Mouse (Mus musculus): Measurements from ENCODE around the gene Nradd. TPM values are rescaled to one million over a fixed set of nuclear protein-coding genes. Genes with fewer than 3 reads are reported as not detected.

Nradd gene
- 21.3 and 22.5 TPM in 2 replicates for total RNA-seq (2014; rRNA removed)
- 19.1 and 27.2 TPM in 2 replicates for polyA plus RNA-seq (2015; fragmentation: Nextera tagmentation; extraction: Ambion mirVana)

DNA sequence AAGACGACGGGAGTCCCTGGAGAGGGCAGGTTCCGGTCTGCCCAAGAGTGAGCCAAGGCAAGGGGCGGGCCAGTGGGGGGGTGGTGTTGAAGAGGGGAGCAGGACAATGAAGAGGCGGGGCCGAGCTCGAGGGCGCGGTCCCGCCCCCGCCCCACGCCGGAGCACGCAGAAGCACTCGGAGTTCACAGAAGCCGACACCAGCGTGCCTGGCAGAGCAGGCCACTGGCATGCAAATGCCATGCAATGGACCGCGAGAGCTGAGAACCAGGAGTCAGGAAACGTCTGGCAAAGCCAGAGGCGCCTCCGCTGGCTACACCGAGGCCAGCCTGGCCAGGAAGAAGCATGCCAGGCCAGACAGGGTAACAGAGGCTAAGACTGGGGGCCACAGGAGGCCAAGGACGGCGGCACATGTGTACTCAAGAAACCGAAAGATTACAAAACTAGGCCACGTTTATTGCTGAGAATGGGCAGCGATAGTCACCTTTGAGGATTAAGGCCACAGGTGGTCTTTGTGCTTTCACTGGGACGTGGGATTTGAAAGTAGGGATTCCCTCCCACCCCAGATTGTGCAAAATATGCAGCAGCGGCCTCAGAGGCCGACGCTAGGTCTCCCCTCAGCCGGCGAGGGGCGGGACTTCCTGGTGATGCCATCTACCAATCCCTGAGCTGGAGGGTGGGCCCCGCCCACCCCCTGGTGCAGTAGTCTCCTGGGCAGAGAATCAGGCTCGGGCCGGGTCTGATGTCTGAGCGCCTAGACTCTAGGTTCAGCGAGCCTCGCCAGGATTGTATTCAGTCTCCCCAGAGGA lies at the start of gene Nradd:
TSS of gene Nradd (minus strand) at position 92 of the 806 bp plus-strand sequence.
- WGBS = 1% methylated on average over 41 of the region's 41 CpGs
- peak within 1 kb of the TSS; percentile 66 for H3K9ac ChIP-seq
- peak; percentile 93 for DNase-seq
- H3K4me2 ChIP-seq (ENCODE audit: low read depth) = peak within 1 kb of the TSS; percentile 96
- H3K4me3 ChIP-seq (ENCODE audit: low read depth, low read length) = peak within 1 kb of the TSS; percentile 48
- H3K4me1 ChIP-seq (ENCODE audit: insufficient read depth) = peaks cover 4% of the 10 kb centered on the region
- H3K9me3 ChIP-seq (ENCODE audit: low read length) = no peaks in the 10 kb centered on the region
- no peaks in the 10 kb centered on the region for H3K27me3 ChIP-seq (ENCODE audit: insufficient read depth, low read length)
- H3K36me3 ChIP-seq (ENCODE audit: insufficient read depth) = peaks cover 24% of the 10 kb centered on the region
- peak; percentile 97 for ATAC-seq
- peak within 1 kb of the TSS; percentile 81 for H3K27ac ChIP-seq (ENCODE audit: low read depth, low read length)
- TF ChIP-seq CTCF (IDR thresholded peaks at IDR 0.05; ENCODE audit: low read depth) = no peak

DNA sequence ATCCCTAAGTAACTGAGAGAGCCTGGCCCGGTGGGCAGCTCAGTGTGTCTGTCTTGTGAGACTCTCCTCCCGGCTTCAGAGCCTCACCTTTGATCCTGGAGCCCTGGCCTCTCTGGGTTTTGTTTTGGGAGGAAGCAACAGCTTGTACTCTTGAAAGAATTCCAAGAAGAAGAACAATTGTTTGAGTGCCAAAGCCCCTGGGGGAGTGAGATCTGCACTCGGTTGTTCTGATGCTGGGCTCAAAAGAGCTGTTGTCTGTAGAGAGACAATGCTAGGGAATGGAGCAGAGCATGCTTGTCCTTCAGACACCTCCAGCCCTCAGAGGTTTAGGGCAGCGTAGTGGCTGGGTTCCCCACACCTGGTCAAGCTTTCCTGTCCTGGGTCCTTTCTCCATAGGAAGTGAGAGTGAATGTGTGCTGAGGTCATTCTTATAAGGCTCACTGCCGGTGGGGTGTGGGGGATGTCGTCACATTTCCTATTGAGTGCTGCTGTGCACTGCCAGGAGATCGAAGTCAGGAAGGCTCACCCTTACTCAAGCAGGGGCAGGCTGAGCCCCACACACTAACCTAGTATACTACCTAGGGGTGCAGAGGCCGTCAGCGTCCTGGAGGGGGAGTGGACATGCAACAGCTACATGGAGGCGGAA lies 49.0 kb upstream of the Nradd start:
- Histone ChIP-seq H3K27ac (ENCODE audit: low read depth, low read length) (no peak overlapping the region), H3K4me1 (ENCODE audit: insufficient read depth) (no peaks in the 10 kb centered on the region), H3K4me2 (ENCODE audit: low read depth) (no peak overlapping the region), H3K4me3 (ENCODE audit: low read depth, low read length) (no peak overlapping the region), H3K9me3 (ENCODE audit: low read length) (no peaks in the 10 kb centered on the region), H3K36me3 (ENCODE audit: insufficient read depth) (no peaks in the 10 kb centered on the region), H3K9ac (no peak overlapping the region), H3K27me3 (ENCODE audit: insufficient read depth, low read length) (no peaks in the 10 kb centered on the region)
- ATAC-seq = no peak
- WGBS = 53% methylated on average over 10 of the region's 10 CpGs
- DNase-seq = no peak
- no peak for TF ChIP-seq CTCF (IDR thresholded peaks at IDR 0.05; ENCODE audit: low read depth)

DNA sequence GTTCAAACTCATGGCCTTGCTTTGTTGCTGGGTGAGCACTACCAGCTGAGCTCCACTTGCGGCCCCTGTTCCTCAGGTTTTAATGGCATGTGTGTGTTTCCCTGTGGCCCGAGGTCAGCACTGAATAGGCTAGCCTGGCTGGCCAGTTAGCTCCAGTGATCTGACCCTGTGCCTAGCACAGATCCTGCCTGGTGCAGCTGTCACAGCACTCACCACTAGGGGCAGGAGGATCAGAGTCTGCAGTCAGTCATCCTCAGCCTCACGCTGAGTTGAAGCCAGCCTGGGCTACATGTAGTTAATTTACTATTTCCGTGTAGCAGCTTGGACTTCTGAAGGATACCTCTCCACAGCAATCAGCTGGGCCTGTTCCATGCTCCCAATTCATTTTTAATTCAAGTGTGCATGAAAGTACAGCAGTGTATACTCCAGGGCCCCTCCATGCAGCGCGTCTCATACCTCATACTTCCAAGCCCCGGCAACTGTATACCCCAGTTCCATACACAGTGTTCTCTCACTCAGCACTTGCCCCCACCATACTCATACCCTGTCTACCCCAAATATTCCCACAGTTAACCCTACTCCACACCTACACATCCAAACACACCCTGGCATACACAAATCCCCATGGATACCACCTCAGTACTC lies 48.3 kb upstream of the Nradd start:
- Histone ChIP-seq H3K9me3 (ENCODE audit: low read length) (no peaks in the 10 kb centered on the region), H3K9ac (no peak overlapping the region), H3K27me3 (ENCODE audit: insufficient read depth, low read length) (no peaks in the 10 kb centered on the region), H3K4me2 (ENCODE audit: low read depth) (no peak overlapping the region), H3K4me3 (ENCODE audit: low read depth, low read length) (no peak overlapping the region), H3K4me1 (ENCODE audit: insufficient read depth) (no peaks in the 10 kb centered on the region), H3K36me3 (ENCODE audit: insufficient read depth) (no peaks in the 10 kb centered on the region), H3K27ac (ENCODE audit: low read depth, low read length) (no peak overlapping the region)
- 68% methylated on average over 7 of the region's 7 CpGs for WGBS
- ATAC-seq = peak; percentile 48
- peak; percentile 68 for TF ChIP-seq CTCF (IDR thresholded peaks at IDR 0.05; ENCODE audit: low read depth)
- DNase-seq = no peak

GRCm38 (mm10) chr9:110669785-110670184 lies 45.5 kb upstream of the Nradd start:
- Histone ChIP-seq H3K27me3 (ENCODE audit: insufficient read depth, low read length) (no peaks in the 10 kb centered on the region), H3K9ac (no peak overlapping the region)

GRCm38 (mm10) chr9:110668601-110669293 lies 44.5 kb upstream of the Nradd start:
- Histone ChIP-seq H3K9ac (no peak overlapping the region), H3K4me2 (ENCODE audit: low read depth) (no peak overlapping the region), H3K27ac (ENCODE audit: low read depth, low read length) (no peak overlapping the region), H3K27me3 (ENCODE audit: insufficient read depth, low read length) (no peaks in the 10 kb centered on the region), H3K4me3 (ENCODE audit: low read depth, low read length) (no peak overlapping the region), H3K4me1 (ENCODE audit: insufficient read depth) (no peaks in the 10 kb centered on the region), H3K36me3 (ENCODE audit: insufficient read depth) (no peaks in the 10 kb centered on the region), H3K9me3 (ENCODE audit: low read length) (no peaks in the 10 kb centered on the region)
- DNase-seq (no peak), ATAC-seq (no peak)
- TF ChIP-seq CTCF (IDR thresholded peaks at IDR 0.05; ENCODE audit: low read depth) = no peak
- 82% methylated on average over 6 of the region's 6 CpGs for WGBS

More at GRCm38 (mm10) chr9:110669785-110670184, 45.5 kb upstream of the Nradd start:
- no peaks in the 10 kb centered on the region for H3K4me1 ChIP-seq (ENCODE audit: insufficient read depth)
- 95% methylated on average over 5 of the region's 5 CpGs for WGBS
- DNase-seq (no peak), ATAC-seq (no peak)
- no peaks in the 10 kb centered on the region for H3K9me3 ChIP-seq (ENCODE audit: low read length)
- TF ChIP-seq CTCF (IDR thresholded peaks at IDR 0.05; ENCODE audit: low read depth) = no peak
- H3K27ac ChIP-seq (ENCODE audit: low read depth, low read length) = no peak overlapping the region
- H3K4me3 ChIP-seq (ENCODE audit: low read depth, low read length) = no peak overlapping the region
- no peaks in the 10 kb centered on the region for H3K36me3 ChIP-seq (ENCODE audit: insufficient read depth)
- no peak overlapping the region for H3K4me2 ChIP-seq (ENCODE audit: low read depth)

DNA sequence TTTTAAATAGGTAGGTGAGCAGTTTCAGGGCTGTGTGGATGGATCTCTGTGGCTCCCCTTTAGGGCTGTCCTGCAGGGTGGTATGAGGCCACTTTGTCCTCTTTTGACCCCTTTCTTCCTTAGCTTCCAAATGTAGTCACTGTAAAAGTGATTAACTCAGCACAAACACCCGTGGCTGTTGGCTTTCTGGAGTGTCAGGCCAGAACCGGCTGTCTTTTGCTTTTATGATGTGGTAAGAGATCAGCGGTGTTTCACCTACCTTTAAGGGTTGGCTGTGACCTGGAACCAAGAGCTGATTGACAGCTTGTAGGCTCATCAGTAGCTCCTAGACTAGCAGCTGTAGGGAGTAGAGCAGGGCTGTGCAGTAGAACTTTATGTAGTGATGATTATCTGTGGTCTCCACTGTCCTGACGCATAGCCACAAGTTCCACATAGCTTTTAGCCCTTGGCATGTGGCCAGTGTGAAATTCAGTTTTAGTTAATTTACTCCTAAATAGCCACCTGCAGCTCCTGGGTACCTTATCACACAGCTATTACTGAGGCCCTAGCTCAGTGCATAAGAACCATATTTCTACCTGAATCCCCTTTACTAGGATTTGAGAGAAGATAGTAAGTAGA lies 43.1 kb upstream of the Nradd start:
- no peak overlapping the region for H3K4me3 ChIP-seq (ENCODE audit: low read depth, low read length)
- H3K36me3 ChIP-seq (ENCODE audit: insufficient read depth) = no peaks in the 10 kb centered on the region
- no peak overlapping the region for H3K9ac ChIP-seq
- no peak for DNase-seq
- no peaks in the 10 kb centered on the region for H3K9me3 ChIP-seq (ENCODE audit: low read length)
- 78% methylated on average over 4 of the region's 4 CpGs for WGBS
- H3K27ac ChIP-seq (ENCODE audit: low read depth, low read length) = no peak overlapping the region
- no peaks in the 10 kb centered on the region for H3K4me1 ChIP-seq (ENCODE audit: insufficient read depth)
- no peaks in the 10 kb centered on the region for H3K27me3 ChIP-seq (ENCODE audit: insufficient read depth, low read length)
- H3K4me2 ChIP-seq (ENCODE audit: low read depth) = no peak overlapping the region
- ATAC-seq = no peak
- TF ChIP-seq CTCF (IDR thresholded peaks at IDR 0.05; ENCODE audit: low read depth) = no peak
